Mouse (Mus musculus): ENCODE measurements at regions not wholly inside any gene's neighbourhood (a gene's known extent, or its start where the extent isn't known, plus 50 kb on each side); places are given as distances from the start of the nearest gene placed in this dataset.
A peak's percentile ranks its signal among the peaks of the same experiment; 100 is the strongest.

DNA sequence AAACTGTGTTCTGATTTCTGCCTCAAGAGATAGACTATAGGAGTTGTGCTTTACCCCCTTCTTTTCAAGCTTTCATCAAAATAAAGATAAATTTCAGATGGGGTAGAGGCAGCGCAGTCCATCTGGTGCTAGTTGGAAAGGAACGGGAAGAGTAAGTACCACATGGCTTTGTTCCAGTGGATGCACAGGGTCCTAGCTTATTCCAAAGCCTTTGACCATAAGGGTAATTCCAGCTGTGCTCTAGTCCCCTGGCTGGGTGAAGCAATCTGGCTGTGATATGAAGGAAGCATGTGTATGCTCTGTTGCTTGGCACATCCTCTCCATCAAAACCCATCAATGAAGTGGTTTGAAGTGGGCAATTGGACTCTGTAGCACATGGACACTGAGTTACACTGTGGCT, 155.6 kb downstream of the 1190002N15Rik start:
- DNase-seq (ENCODE audit: low spot score), result no peak

GRCm38 (mm10) chr9:94378835-94379234, 159.0 kb downstream of the 1190002N15Rik start:
- no peak for DNase-seq (ENCODE audit: low spot score)

GRCm38 (mm10) chr9:94378291-94378690, 159.6 kb downstream of the 1190002N15Rik start:
- no peak for DNase-seq (ENCODE audit: low spot score)

DNA sequence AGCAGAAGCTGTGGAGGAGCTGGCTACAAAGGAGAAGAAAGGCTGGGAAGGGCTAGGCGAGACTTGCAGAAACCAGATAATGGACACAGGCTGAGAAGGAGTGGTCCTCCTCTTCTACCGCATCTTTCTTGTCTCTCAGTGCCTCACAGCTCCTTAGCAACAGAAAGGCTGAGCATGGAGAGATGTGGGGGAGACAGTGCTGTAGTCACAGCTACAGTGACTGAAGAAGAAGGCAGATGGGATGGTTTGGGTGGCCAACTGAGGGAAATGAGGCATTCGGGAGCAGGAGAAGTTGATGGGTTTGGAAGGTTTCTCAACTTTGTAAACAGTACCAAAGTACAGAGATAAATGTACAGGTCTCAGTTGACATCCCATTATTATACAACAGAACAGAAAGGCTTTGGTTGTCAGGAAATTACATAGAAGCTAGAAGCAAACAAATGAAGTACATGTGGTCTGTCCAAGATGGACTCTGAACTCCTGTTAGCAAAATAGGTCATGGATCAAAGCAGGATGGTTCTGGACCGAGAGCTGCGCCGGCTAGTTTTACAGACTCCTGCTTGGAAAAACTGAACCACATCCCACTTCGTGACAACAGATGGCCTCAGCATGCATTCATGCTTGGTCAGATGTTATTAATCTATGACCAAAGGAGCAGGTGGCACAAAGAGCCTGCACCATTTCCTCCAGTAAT, 160.4 kb downstream of the 1190002N15Rik start:
- DNase-seq (ENCODE audit: low spot score), result no peak

- no peak for DNase-seq (ENCODE audit: low spot score)
These were observed 166.9 kb downstream of the 1190002N15Rik start for GRCm38 (mm10) chr9:94370976-94371375.

DNA sequence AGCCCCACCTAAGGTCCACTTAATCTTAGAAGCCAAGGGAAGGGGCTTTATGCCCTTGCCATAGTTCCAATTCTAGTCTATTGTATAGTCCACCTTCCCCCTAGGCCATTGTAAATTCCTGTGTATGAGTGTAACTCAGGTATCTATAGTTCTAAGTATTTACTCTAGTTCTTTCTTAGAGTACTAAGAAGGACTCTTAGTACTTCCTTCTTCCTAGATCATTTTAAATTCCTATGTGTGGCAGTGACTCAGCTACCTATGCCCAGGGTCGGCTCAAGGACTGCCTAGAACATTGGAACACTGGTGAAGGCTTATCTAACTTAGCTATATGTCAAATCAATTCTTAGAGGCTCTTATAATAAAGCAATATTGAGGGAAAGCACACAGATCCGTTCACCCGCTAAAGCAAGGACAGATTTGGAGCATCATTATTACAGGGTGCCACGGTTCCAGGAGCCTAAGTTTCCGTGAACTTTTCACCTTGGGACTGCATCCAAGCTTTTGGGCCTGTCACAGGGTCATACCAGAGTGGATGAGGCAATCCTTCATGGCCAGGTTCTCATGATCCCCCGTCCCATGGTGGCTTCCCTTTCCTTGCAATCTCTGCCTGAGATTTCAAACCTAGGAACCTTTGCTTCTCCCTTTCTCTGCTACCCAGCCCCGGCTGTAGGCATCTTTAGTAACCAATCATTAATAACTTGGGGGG, 169.5 kb downstream of the 1190002N15Rik start:
- DNase-seq (ENCODE audit: low spot score), result no peak

DNA sequence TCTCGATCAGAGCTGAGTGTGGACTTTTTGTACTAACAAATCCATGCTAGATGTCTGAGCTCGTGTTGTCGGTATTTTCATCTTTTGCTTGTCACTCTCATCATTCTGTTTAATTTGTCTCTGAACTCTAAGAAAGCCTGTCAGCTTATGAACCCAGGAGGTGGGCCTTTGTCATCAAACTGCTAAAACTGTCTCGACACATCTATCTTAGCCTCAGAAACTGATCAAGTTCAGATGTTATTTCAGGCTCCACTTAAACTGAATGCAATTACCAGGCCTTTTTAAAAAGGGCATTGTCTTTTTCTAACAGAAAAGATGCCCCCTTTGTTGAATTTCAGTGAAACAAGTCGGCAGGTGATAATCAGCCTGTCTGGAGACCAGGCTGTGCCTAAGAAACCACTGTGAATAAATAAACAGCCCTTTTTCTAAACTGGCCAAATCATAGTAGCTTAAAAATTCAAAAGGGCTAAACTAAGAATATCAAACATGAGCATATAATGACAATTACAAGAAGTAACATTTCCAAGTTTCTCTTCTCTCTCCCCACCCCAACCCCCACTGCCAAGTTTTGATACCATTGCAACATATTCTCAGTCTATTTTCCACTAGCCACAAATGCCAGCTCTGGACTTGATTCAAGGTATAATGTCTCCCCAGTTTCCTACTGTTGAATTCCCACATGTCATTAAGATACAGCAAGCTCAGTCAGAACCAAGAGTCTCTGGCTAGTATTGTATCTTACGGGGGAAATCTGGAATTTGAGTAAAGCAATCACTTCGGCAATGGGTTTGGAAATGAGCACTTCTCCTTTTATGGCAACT, 175.8 kb downstream of the 1190002N15Rik start:
- no peak for DNase-seq (ENCODE audit: low spot score)

GRCm38 (mm10) chr9:94361011-94361410, 176.9 kb downstream of the 1190002N15Rik start:
- DNase-seq (ENCODE audit: low spot score), result no peak

DNA sequence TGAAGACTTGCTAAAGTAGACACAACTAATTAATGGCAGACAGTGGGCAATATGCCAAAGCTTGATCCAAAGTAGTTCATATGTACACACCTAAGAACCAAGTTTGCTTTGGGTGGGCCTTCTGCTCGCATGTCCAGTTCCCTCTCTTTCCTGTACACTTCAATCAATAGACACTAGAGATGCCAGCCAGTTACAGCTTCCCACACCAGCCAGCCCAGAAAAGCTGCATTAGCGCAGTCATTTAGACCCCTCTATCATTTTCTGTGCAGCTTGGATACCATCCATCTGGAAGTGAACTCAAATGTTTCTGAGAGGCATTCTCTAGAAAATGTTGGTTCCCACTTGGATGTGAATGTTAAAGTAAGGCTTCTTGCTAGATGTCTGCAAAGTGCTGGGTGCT, 179.7 kb downstream of the 1190002N15Rik start:
- DNase-seq (ENCODE audit: low spot score), result no peak

- DNase-seq (ENCODE audit: low spot score), result no peak
These were observed 195.9 kb downstream of the 1190002N15Rik start for GRCm38 (mm10) chr9:94342011-94342410.

DNA sequence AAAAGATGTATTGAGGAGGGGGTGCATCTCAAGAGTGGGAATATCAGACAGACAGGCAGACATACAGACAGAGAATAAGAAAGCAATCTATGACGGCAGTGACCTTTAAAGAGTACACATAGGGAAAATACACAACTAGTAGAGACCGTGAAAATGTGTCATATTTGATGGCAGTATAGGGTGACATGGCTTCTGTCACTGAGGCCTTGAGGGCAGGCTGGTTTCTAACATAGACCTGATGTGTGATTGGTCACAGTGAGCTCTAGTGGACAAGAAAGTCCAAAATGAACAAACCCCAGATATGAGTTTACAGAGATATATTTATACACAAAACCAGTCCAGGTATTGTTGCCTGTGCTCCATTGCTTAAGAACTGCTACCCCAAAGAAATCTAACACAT, 196.3 kb downstream of the 1190002N15Rik start:
- no peak for DNase-seq (ENCODE audit: low spot score)

DNA sequence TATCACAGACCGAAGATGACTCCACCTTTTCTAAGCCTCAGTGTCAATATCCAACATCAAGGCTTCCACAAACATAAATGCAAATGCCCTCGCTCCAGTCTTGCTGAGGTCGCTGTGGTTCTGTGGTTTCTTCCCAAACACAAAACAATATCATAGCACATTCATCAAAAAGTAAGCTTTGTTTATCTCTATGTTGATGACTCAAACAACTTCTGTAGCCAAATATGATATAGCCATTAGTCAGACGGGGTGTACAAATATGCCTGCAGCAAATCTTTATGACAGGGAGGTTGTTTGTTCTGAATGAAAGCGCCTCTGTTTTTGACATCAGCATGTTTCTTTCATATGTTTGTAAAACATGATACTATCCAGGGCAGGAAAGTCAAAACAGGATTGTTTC, 204.4 kb downstream of the 1190002N15Rik start:
- DNase-seq (ENCODE audit: low spot score), result no peak

GRCm38 (mm10) chr9:94323011-94323410, 214.9 kb downstream of the 1190002N15Rik start:
- DNase-seq (ENCODE audit: low spot score), result no peak

GRCm38 (mm10) chr9:94302575-94302974, 235.3 kb downstream of the 1190002N15Rik start:
- no peak for DNase-seq (ENCODE audit: low spot score)

GRCm38 (mm10) chr9:94301896-94302295, 236.0 kb downstream of the 1190002N15Rik start:
- no peak for DNase-seq (ENCODE audit: low spot score)

DNA sequence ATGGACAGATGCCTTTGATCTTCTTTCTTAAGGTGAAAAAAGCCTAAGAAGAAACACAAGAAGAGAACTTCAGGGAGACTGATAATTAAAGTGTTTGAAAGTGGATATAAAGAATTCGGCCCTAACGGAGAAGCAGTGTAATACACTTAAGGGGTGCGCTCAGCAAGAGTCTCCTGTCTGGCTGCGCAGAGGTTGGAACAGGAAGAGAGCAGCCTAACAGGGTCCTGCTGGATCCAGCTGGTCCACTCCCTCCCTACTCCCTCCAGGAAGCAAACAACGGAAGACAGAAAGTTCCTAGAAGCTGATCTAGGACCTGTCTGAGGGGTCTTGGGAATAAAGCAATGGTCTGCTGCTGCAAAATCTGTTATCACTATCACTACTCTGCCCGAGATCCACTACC, 242.4 kb downstream of the 1190002N15Rik start:
- no peak for DNase-seq (ENCODE audit: low spot score)

- DNase-seq (ENCODE audit: low spot score), result no peak
These were observed 245.7 kb downstream of the 1190002N15Rik start for GRCm38 (mm10) chr9:94292147-94292546.

DNA sequence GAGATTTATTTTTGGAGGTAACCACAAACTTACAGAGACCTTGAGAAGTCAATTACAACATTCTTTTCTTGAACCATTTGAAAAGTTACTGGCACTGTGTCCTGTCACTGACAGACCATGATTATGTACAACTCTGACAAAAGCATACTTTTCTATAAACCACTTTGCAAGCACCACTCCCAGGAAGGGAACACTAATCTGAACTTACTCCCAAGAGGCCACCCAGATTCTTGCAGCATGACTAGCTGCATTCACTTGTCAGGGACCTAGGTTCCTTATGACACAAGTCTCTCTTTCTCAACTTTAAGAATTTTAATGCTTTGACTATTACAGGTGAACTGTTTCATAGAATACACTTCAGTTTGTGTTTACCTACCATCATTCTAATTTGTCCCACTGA, 248.3 kb downstream of the 1190002N15Rik start:
- no peak for DNase-seq (ENCODE audit: low spot score)

DNA sequence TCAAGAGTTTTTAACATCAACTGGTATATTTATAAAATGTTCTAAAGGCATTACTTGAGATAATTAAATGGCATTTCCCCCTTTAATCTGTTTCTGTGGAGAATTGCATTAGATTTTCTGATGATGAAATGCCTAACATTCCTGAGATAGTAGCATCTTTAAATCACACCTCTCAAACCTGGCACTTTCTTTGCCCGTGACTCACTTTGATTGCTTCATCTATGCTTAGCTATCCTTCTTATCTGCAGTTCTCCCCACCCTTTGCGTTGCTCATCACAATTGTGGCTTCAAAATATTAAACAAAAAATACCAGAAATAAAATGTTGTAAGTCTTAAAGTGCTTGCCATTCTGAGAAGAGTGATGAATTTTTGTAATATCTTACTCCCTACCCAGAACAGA, 250.3 kb downstream of the 1190002N15Rik start:
- no peak for DNase-seq (ENCODE audit: low spot score)

GRCm38 (mm10) chr9:94278657-94279585, 259.0 kb downstream of the 1190002N15Rik start:
- DNase-seq (ENCODE audit: low spot score), result peak; percentile 71

DNA sequence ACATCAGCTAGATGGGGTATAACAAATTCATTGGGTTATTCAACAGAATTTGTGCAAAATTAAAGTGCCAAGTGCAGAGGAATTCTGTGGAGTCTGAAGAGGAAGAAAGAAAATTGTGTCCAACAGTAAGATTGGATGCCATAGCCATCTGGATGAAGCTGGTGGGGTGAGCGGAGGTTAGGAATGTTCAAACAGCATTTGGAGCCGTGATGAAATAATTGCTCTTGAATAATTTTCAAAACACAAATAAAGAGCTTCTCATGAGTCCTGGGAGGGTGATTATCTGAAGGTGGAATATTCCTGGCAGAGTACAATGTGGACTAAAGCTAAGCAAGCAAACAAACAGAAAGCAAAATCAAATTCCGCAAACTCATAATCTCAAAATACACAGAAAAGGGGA, 260.8 kb downstream of the 1190002N15Rik start:
- no peak for DNase-seq (ENCODE audit: low spot score)

- no peak for DNase-seq (ENCODE audit: low spot score)
These were observed 268.7 kb downstream of the 1190002N15Rik start for GRCm38 (mm10) chr9:94269213-94269612.
